Mouse (Mus musculus) embryonic facial prominence, embryonic 11.5 days (tissue): ENCODE measurements around the gene Btaf1. TPM values are rescaled to one million over a fixed set of nuclear protein-coding genes. Genes with fewer than 3 reads are reported as not detected.

ENCODE experiments used
- ATAC-seq: fragments of 200-750 bp; cut with Nextera tagmentation; replicated peaks from 2 replicates; pipeline ENCODE4 v1.8.0; 2017; ENCODE audit warnings: low read depth; ENCODE audit not compliant: insufficient number of reproducible peaks, low FRiP score, low TSS enrichment
- DNase-seq: peaks from one replicate; pipeline ENCODE4 v3.0.0-alpha.2; 2015; ENCODE audit warnings: low spot score
- H3K27ac ChIP-seq: fragments of 300-500 bp; sonication (generic); replicated peaks from 2 replicates; pipeline ENCODE4 v1.5.1; 2014; ENCODE audit warnings: mild to moderate bottlenecking, low read depth, low read length, control low read depth
- H3K27me3 ChIP-seq: fragments of 300-500 bp; sonication (generic); 2 replicates; pipeline ENCODE4 v1.6.1; 2014; ENCODE audit warnings: mild to moderate bottlenecking, low read length, moderate library complexity, mixed read lengths; ENCODE audit not compliant: control insufficient read depth, insufficient read depth
- H3K36me3 ChIP-seq: fragments of 300-500 bp; sonication (generic); replicated peaks from 2 replicates; pipeline ENCODE4 v1.6.1; 2014; ENCODE audit warnings: low read depth, mild to moderate bottlenecking, low read length, moderate library complexity, mixed read lengths; ENCODE audit not compliant: control insufficient read depth, insufficient read depth
- H3K4me1 ChIP-seq: fragments of 300-500 bp; sonication (generic); 2 replicates; pipeline ENCODE4 v1.6.1; 2014; ENCODE audit warnings: low read length, mixed read lengths; ENCODE audit not compliant: control insufficient read depth, insufficient read depth
- H3K4me2 ChIP-seq: fragments of 300-500 bp; sonication (generic); 2 replicates; pipeline ENCODE4 v1.6.1; 2014; ENCODE audit warnings: low read depth, mild to moderate bottlenecking, control low read depth, low read length, moderate library complexity
- H3K4me3 ChIP-seq: fragments of 300-500 bp; sonication (generic); 2 replicates; pipeline ENCODE4 v1.5.1; 2014; ENCODE audit warnings: low read depth, low read length, control low read depth
- H3K9ac ChIP-seq: fragments of 300-500 bp; sonication (generic); replicated peaks from 2 replicates; pipeline ENCODE4 v1.6.1; 2014; ENCODE audit warnings: mild to moderate bottlenecking, control low read depth, low read length
- H3K9me3 ChIP-seq: fragments of 300-500 bp; sonication (generic); replicated peaks from 2 replicates; pipeline ENCODE4 v1.6.1; 2016; ENCODE audit warnings: mild to moderate bottlenecking, low read length, inconsistent platforms, mixed read lengths; ENCODE audit not compliant: control insufficient read depth
- WGBS: fragments of 180-500 bp; shearing (Covaris S2); extraction: QIAGEN DNeasy Blood & Tissue Kit; methylation state at CpG from one replicate; pipeline ENCODE4 v1.1.7; 2014; 5-methylcytosine and 5-hydroxymethylcytosine counted together
- polyA plus RNA-seq: library from polyadenylated mRNA; unstranded; fragments of >200 nt; fragmentation: Nextera tagmentation; extraction: Ambion mirVana; gene quantifications from 2 replicates; pipeline ENCODE4 v1.2.1, GENCODE M21; 2014

Gene Btaf1
- polyA plus RNA-seq, 1 experiment from 2014 or later = 17.9 TPM

GRCm38 (mm10) chr19:37018411-37018810, 92.5 kb downstream of the Btaf1 start:
- H3K4me1 ChIP-seq = no peaks in the 10 kb centered on the region
- H3K27me3 ChIP-seq = no peaks in the 10 kb centered on the region
- DNase-seq (peak; percentile 87), ATAC-seq (peak; percentile 91)
- no peaks in the 10 kb centered on the region for H3K36me3 ChIP-seq
- peak overlapping the region; percentile 57 for H3K4me2 ChIP-seq
- no peak overlapping the region for H3K27ac ChIP-seq
- WGBS = 3% methylated on average over 26 of the region's 26 CpGs
- no peak overlapping the region; the same call in none of the 2 replicates for H3K9ac ChIP-seq
- H3K9me3 ChIP-seq = no peaks in the 10 kb centered on the region
- H3K4me3 ChIP-seq = peak overlapping the region; percentile 31

DNA sequence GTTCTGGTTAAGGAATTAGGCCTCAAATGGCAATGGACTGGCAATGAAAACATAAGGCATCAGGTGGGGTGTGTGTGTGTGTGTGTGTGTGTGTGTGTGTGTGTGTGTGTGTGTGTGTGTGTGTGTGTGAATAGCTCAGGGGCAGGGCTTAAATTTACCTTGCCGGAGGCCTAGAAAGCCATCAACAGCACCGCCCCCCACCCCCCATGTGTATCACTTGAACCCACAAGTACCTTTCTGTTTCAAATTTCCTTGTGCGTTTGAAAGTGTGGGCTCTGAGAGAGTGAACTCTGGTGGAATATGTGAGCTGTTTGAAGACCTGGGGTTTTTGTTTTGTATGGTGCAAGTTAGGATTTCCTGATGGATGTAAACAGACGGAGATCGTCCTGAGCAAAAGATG, 93.1 kb downstream of the Btaf1 start:
- Histone ChIP-seq H3K4me3 (peak overlapping the region; percentile 31), H3K4me2 (peak overlapping the region; percentile 57), H3K36me3 (no peaks in the 10 kb centered on the region), H3K9me3 (no peaks in the 10 kb centered on the region), H3K27me3 (no peaks in the 10 kb centered on the region), H3K27ac (no peak overlapping the region), H3K4me1 (no peaks in the 10 kb centered on the region), H3K9ac (no peak overlapping the region; the same call in 1 of the 2 replicates)
- DNase-seq (peak; percentile 33), ATAC-seq (0 out of 2 replicates have a peak, but pooled peaks have one; percentile 42)
- 56% methylated on average over 5 of the region's 5 CpGs for WGBS

- no peaks in the 10 kb centered on the region for H3K9me3 ChIP-seq
- H3K9ac ChIP-seq = no peak overlapping the region
- no peaks in the 10 kb centered on the region for H3K4me1 ChIP-seq
- WGBS = 64% methylated on average over 4 of the region's 5 CpGs
- H3K27me3 ChIP-seq = no peaks in the 10 kb centered on the region
- no peak overlapping the region for H3K27ac ChIP-seq
- H3K4me3 ChIP-seq = no peak overlapping the region
- H3K36me3 ChIP-seq = no peaks in the 10 kb centered on the region
- no peak overlapping the region for H3K4me2 ChIP-seq
- DNase-seq (no peak), ATAC-seq (no peak)
Observed at GRCm38 (mm10) chr19:37020531-37020930, 94.7 kb downstream of the Btaf1 start.

DNA sequence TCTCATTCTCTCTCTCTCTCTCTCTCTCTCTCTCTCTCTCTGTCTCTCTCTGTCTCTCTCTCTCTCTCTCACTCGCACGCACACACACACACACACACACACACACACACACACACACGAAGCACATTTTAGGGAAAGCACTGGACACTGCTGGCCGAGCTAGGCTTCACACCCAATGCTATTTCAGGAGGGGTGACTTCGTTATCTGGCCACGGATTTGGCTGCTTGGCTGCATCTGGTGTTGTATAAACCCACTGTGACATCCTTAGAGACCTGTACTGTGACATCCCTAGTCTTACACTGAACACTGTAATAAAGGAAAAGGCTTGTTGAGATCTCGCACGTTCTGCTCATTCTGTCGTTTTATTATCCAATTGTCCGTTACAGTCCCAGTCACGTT, 95.1 kb downstream of the Btaf1 start:
- H3K4me1 ChIP-seq = no peaks in the 10 kb centered on the region
- DNase-seq = no peak
- H3K9ac ChIP-seq = no peak overlapping the region
- H3K9me3 ChIP-seq = no peaks in the 10 kb centered on the region
- 84% methylated on average over 11 of the region's 11 CpGs for WGBS
- H3K36me3 ChIP-seq = no peaks in the 10 kb centered on the region
- no peak overlapping the region for H3K4me2 ChIP-seq
- no peak overlapping the region for H3K4me3 ChIP-seq
- H3K27me3 ChIP-seq = no peaks in the 10 kb centered on the region
- ATAC-seq = no peak
- H3K27ac ChIP-seq = no peak overlapping the region

DNA sequence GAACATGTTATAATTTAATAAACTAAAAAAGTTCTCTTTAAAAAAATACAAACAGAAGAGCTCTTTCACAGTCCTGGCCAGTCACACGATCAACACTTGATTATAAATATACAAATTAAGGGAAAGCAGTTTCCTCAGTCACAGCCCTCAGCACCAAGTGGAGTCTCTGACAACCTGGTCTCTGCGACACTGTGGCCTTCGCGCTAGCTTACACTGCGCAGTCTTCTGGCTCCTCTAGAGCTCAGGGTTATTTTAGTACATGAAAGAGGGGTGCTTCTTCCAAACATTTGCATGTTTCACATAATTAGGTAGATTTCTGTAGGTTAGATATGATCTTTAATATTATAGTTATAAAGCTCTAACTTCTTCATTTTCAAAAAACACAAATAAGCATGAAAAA, 96.3 kb downstream of the Btaf1 start:
- H3K27me3 ChIP-seq = no peaks in the 10 kb centered on the region
- H3K27ac ChIP-seq = no peak overlapping the region
- WGBS = 87% methylated on average over 5 of the region's 5 CpGs
- DNase-seq (no peak), ATAC-seq (no peak)
- H3K4me3 ChIP-seq = no peak overlapping the region
- no peaks in the 10 kb centered on the region for H3K4me1 ChIP-seq
- H3K9me3 ChIP-seq = no peaks in the 10 kb centered on the region
- no peak overlapping the region for H3K9ac ChIP-seq
- no peak overlapping the region for H3K4me2 ChIP-seq
- H3K36me3 ChIP-seq = no peaks in the 10 kb centered on the region

- 83% methylated on average over 13 of the region's 13 CpGs for WGBS
- Histone ChIP-seq H3K9me3 (no peaks in the 10 kb centered on the region), H3K4me1 (no peaks in the 10 kb centered on the region), H3K9ac (no peak overlapping the region), H3K4me2 (no peak overlapping the region), H3K27me3 (no peaks in the 10 kb centered on the region), H3K27ac (no peak overlapping the region), H3K36me3 (no peaks in the 10 kb centered on the region), H3K4me3 (no peak overlapping the region)
- DNase-seq (no peak), ATAC-seq (no peak)
Observed at GRCm38 (mm10) chr19:37025839-37026319, 100.0 kb downstream of the Btaf1 start.

GRCm38 (mm10) chr19:37026408-37026807, 100.5 kb downstream of the Btaf1 start:
- DNase-seq = no peak
- Histone ChIP-seq H3K27me3 (no peaks in the 10 kb centered on the region), H3K9me3 (no peaks in the 10 kb centered on the region), H3K27ac (no peak overlapping the region), H3K4me3 (no peak overlapping the region), H3K4me2 (no peak overlapping the region), H3K4me1 (no peaks in the 10 kb centered on the region), H3K9ac (no peak overlapping the region), H3K36me3 (no peaks in the 10 kb centered on the region)
- no peak for ATAC-seq
- WGBS = 71% methylated on average over 11 of the region's 11 CpGs

- H3K9me3 ChIP-seq = no peaks in the 10 kb centered on the region
- no peak for DNase-seq
- H3K36me3 ChIP-seq = no peaks in the 10 kb centered on the region
- WGBS = 85% methylated on average over 6 of the region's 6 CpGs
- no peaks in the 10 kb centered on the region for H3K27me3 ChIP-seq
- H3K4me2 ChIP-seq = no peak overlapping the region
- no peak overlapping the region for H3K4me3 ChIP-seq
- no peaks in the 10 kb centered on the region for H3K4me1 ChIP-seq
- no peak overlapping the region for H3K27ac ChIP-seq
- no peak overlapping the region for H3K9ac ChIP-seq
- no peak for ATAC-seq
Observed at GRCm38 (mm10) chr19:37029771-37030170, 103.9 kb downstream of the Btaf1 start.
